Comparison of ENCODE assay signal across 9 mouse cellular contexts in genomic region chr11:108447148-108447547, GRCm38 (mm10). TPM values are rescaled to one million over a fixed set of nuclear protein-coding genes. Genes with fewer than 3 reads are reported as not detected.
DNase-seq lines count a peak whose midpoint lies in the region; ATAC-seq and TF ChIP-seq lines count a peak whose summit lies in the region.
"Had no signal": no experiment of that assay in that cellular context is flagged by ENCODE, and none has a peak within 500 bp of the region (broad histone marks: within the 10 kb centered on the region; RNA-seq: fewer than 3 reads in every experiment).

No protein-coding gene starts in this region.

- no peaks in the 10 kb centered on the region for H3K27me3 ChIP-seq in hindbrain, postnatal 0 days (ENCODE audit: insufficient read depth, low read length)
- no peaks in the 10 kb centered on the region for H3K27me3 ChIP-seq in hindbrain, embryonic 14.5 days (ENCODE audit: control insufficient read depth, insufficient read depth, low read length)

- DNase-seq in hindbrain, postnatal 0 days (ENCODE audit: low spot score): peak; percentile 30
- no peak for DNase-seq in hindbrain, embryonic 14.5 days (ENCODE audit: low spot score)
- DNase-seq in right cerebral cortex, postnatal 14 days: peak; percentile 33
- no peak for DNase-seq in right cerebral cortex, adult 18-20 months
- peak; percentile 2 for DNase-seq in c-Kit-negative CD71-positive TER-119-positive erythroid progenitor cells, embryonic 14.5 days (ENCODE audit: low read depth, low spot score)
- peak; percentile 23 for DNase-seq in thymus, postnatal 14 days
- no peak for DNase-seq in spleen, adult 12 weeks (ENCODE audit: low spot score)

- no peak overlapping the region for H3K27ac ChIP-seq in hindbrain, postnatal 0 days
- H3K27ac ChIP-seq in hindbrain, embryonic 14.5 days: no peak overlapping the region
- H3K27ac ChIP-seq: macrophage had no signal

- ATAC-seq in hindbrain, postnatal 0 days: no peak
- ATAC-seq in hindbrain, embryonic 14.5 days (ENCODE audit: low FRiP score): no peak
- no peak for ATAC-seq in frontal cortex, adult (ENCODE audit: low TSS enrichment)

- H3K4me1 ChIP-seq in hindbrain, postnatal 0 days (ENCODE audit: insufficient read depth, low read length): no peaks in the 10 kb centered on the region
- H3K4me1 ChIP-seq in hindbrain, embryonic 14.5 days (replicated peaks; ENCODE audit: control insufficient read depth, insufficient read depth, low read length): no peaks in the 10 kb centered on the region

- H3K4me3 ChIP-seq in hindbrain, postnatal 0 days (ENCODE audit: low read length): no peak overlapping the region
- no peak overlapping the region for H3K4me3 ChIP-seq in hindbrain, embryonic 14.5 days (replicated peaks; ENCODE audit: low read length)

- no peaks in the 10 kb centered on the region for H3K36me3 ChIP-seq in hindbrain, postnatal 0 days (ENCODE audit: insufficient read depth, low read length)
- H3K36me3 ChIP-seq in hindbrain, embryonic 14.5 days (replicated peaks; ENCODE audit: control insufficient read depth, insufficient read depth): no peaks in the 10 kb centered on the region

- peak; percentile 61 for TF ChIP-seq CTCF in hindbrain, postnatal 0 days (IDR thresholded peaks at IDR 0.05; ENCODE audit: low read depth)

- H3K9ac ChIP-seq in hindbrain, postnatal 0 days (replicated peaks; ENCODE audit: low read length): no peak overlapping the region
- no peak overlapping the region for H3K9ac ChIP-seq in hindbrain, embryonic 14.5 days

- no peaks in the 10 kb centered on the region for H3K9me3 ChIP-seq in hindbrain, postnatal 0 days (ENCODE audit: low read length)
- peaks cover 7% of the 10 kb centered on the region; the same call in 1 of the 2 replicates for H3K9me3 ChIP-seq in hindbrain, embryonic 14.5 days (ENCODE audit: control insufficient read depth, low read length)

- H3K4me2 ChIP-seq in hindbrain, postnatal 0 days (ENCODE audit: low read depth, low read length): no peak overlapping the region
- no peak overlapping the region for H3K4me2 ChIP-seq in hindbrain, embryonic 14.5 days (replicated peaks)

RNA-seq across cellular contexts. Expression of gene Cep112, which starts 22.2 kb away (rescaled TPM):
- 2.9 and 10.7 TPM in 2 replicates for total RNA-seq in hindbrain, postnatal 0 days (2014; rRNA removed)
- polyA plus RNA-seq in hindbrain, postnatal 0 days (2015; fragmentation: Nextera tagmentation; extraction: Ambion mirVana): 8.3 and 11.2 TPM in 2 replicates
- 9.6 and 11.4 TPM in 2 replicates for polyA plus RNA-seq in hindbrain, embryonic 14.5 days (2014; fragmentation: Nextera tagmentation; extraction: Ambion mirVana)

Comparison
In these comparisons a context has a peak if more than half of its experiments do, and no peak if none do; other contexts are left out.
1. DNase-seq: peak in hindbrain, postnatal 0 days (single experiment), right cerebral cortex, postnatal 14 days (single experiment), c-Kit-negative CD71-positive TER-119-positive erythroid progenitor cells, embryonic 14.5 days (single experiment) and thymus, postnatal 14 days (single experiment); none in hindbrain, embryonic 14.5 days (single experiment), right cerebral cortex, adult 18-20 months (single experiment) and spleen, adult 12 weeks (single experiment).